Mouse (Mus musculus) heart, postnatal 0 days (tissue): ENCODE measurements around the gene Msx3.

Experiments
- CTCF ChIP-seq: IDR thresholded peaks from 2 replicates; pipeline ENCODE4 v1.5.1; 2016; ENCODE audit warnings: antibody characterized with exemption, control low read depth, low read depth
- EP300 ChIP-seq: IDR thresholded peaks from 2 replicates; pipeline ENCODE4 v1.6.1; 2016; ENCODE audit warnings: antibody characterized with exemption, low read depth

DNA sequence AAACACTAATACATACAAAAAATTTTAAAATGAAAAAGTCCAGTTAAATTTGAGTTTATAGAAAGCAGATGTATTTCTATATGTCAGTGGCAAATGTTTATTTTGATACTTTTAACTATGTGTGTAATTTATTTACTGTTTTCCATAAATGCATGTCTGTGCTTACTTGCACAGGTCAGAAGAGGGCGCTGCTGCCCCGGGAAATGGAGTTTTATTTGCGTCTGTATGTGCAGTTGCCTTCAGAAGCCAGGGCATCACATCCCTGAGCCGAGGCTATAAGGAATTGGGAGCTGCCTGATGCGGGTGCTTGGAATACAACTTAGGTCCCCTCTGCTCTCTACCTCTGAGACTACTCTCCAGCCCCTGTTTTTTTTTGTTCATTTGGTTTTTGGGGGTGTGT is 29.8 kb upstream of the Msx3 start:
- TF ChIP-seq CTCF (peak; percentile 84), EP300 (no peak)
